Mouse (Mus musculus): ENCODE data around the gene Slc15a4. TPM values are rescaled to one million over a fixed set of nuclear protein-coding genes. Genes with fewer than 3 reads are reported as not detected.

Slc15a4 gene
- polyA plus RNA-seq, 2 experiments from 2014 or later: 3.2 to 4.1 TPM

Other genes starting within 250 kb of the Slc15a4 start
- gene Glt1d1, start 635 bp downstream of the Slc15a4 start, polyA plus RNA-seq (2017; shearing (Covaris generic)): not detected